Mouse (Mus musculus) heart, adult 2 months (tissue): ENCODE measurements around the gene Fam214a.

Experiments used
- CTCF ChIP-seq: fragments of 200-600 bp; IDR thresholded peaks from 2 replicates; pipeline ENCODE4 v1.8.1; 2022; ENCODE audit warnings: antibody characterized with exemption, mild to moderate bottlenecking, moderate library complexity
- EP300 ChIP-seq: fragments of 200-500 bp; IDR thresholded peaks from 2 replicates; pipeline ENCODE4 v1.6.1; 2011; ENCODE audit warnings: low read depth, low read length, control low read depth; ENCODE audit not compliant: insufficient read depth
- POLR2A ChIP-seq: fragments of 200-500 bp; IDR thresholded peaks from 2 replicates; pipeline ENCODE4 v1.6.1; 2011; ENCODE audit warnings: mild to moderate bottlenecking, low read depth, low read length, control low read depth; ENCODE audit not compliant: insufficient read depth

GRCm38 (mm10) chr9:74923291-74923977 is 29.2 kb upstream of the Fam214a start:
- TF ChIP-seq EP300 (no peak), CTCF (no peak), POLR2A (no peak)
